ENCODE assay signal across 8 mouse cellular contexts in genomic region chr17:32788576-32788975, GRCm38 (mm10). TPM values are rescaled to one million over a fixed set of nuclear protein-coding genes. Genes with fewer than 3 reads are reported as not detected.
DNase-seq lines count a peak whose midpoint lies in the region; ATAC-seq lines count a peak whose summit lies in the region.

No protein-coding gene starts in this region.

- peaks cover 11% of the 10 kb centered on the region for H3K36me3 ChIP-seq in liver, embryonic 11.5 days (ENCODE audit: control insufficient read depth, insufficient read depth, low read length)
- H3K36me3 ChIP-seq in embryonic facial prominence, embryonic 12.5 days: peaks cover 20% of the 10 kb centered on the region
- peaks cover 31% of the 10 kb centered on the region for H3K36me3 ChIP-seq in intestine, embryonic 14.5 days (ENCODE audit: control insufficient read depth, insufficient read depth, low read length)

- ATAC-seq in liver, embryonic 11.5 days (replicated peaks; ENCODE audit: low FRiP score): no peak
- ATAC-seq in embryonic facial prominence, embryonic 12.5 days (ENCODE audit: insufficient number of reproducible peaks, insufficient read depth, low FRiP score, low TSS enrichment): no peak
- ATAC-seq in intestine, embryonic 14.5 days (replicated peaks; ENCODE audit: low FRiP score, low TSS enrichment, low read depth): no peak

- H3K27me3 ChIP-seq in liver, embryonic 11.5 days (replicated peaks; ENCODE audit: control insufficient read depth, insufficient read depth, low read length): no peaks in the 10 kb centered on the region
- H3K27me3 ChIP-seq in embryonic facial prominence, embryonic 12.5 days: no peaks in the 10 kb centered on the region
- no peaks in the 10 kb centered on the region for H3K27me3 ChIP-seq in intestine, embryonic 14.5 days (replicated peaks; ENCODE audit: control insufficient read depth, insufficient read depth, low read length)

- H3K4me3 ChIP-seq in liver, embryonic 11.5 days (ENCODE audit: low read depth, low read length): peak overlapping the region; percentile 88
- peak overlapping the region; percentile 74 for H3K4me3 ChIP-seq in embryonic facial prominence, embryonic 12.5 days
- peak overlapping the region; percentile 61 for H3K4me3 ChIP-seq in intestine, embryonic 14.5 days (ENCODE audit: low read depth, low read length)

- H3K9ac ChIP-seq in liver, embryonic 11.5 days (ENCODE audit: low read depth, low read length): peak overlapping the region; percentile 96
- H3K9ac ChIP-seq in embryonic facial prominence, embryonic 12.5 days: peak overlapping the region; percentile 30; the same call in 1 of the 2 replicates
- peak overlapping the region; percentile 91 for H3K9ac ChIP-seq in intestine, embryonic 14.5 days (ENCODE audit: low read length)

- H3K9me3 ChIP-seq in liver, embryonic 11.5 days (ENCODE audit: control insufficient read depth, low read length): no peaks in the 10 kb centered on the region
- no peaks in the 10 kb centered on the region for H3K9me3 ChIP-seq in embryonic facial prominence, embryonic 12.5 days
- H3K9me3 ChIP-seq in intestine, embryonic 14.5 days (ENCODE audit: control insufficient read depth, low read length): no peaks in the 10 kb centered on the region

- DNase-seq in liver, embryonic 11.5 days (ENCODE audit: low spot score): no peak
- DNase-seq in liver: no peak
- peak; percentile 56 for DNase-seq in intestine, embryonic 14.5 days (ENCODE audit: low spot score)
- peak; percentile 28 for DNase-seq in neural tube, embryonic 10.5 days (ENCODE audit: extremely low spot score, low spot score)
- DNase-seq in right cerebral cortex, postnatal 4 days: no peak
- DNase-seq in B cell, adult 2 months: no peak
- no peak for DNase-seq in right cerebral cortex, postnatal 36 days (ENCODE audit: low spot score in 2 of 2)

- no peak overlapping the region for H3K27ac ChIP-seq in liver, embryonic 11.5 days (ENCODE audit: low read depth, low read length)
- H3K27ac ChIP-seq in embryonic facial prominence, embryonic 12.5 days: peak overlapping the region; percentile 52; the same call in 1 of the 2 replicates
- peak overlapping the region; percentile 93; the same call in 1 of the 2 replicates for H3K27ac ChIP-seq in intestine, embryonic 14.5 days (ENCODE audit: low read depth)

- H3K4me2 ChIP-seq in liver, embryonic 11.5 days: peak overlapping the region; percentile 87
- peak overlapping the region; percentile 71 for H3K4me2 ChIP-seq in embryonic facial prominence, embryonic 12.5 days (replicated peaks)
- H3K4me2 ChIP-seq in intestine, embryonic 14.5 days (ENCODE audit: low read length): peak overlapping the region; percentile 51

- WGBS in liver, embryonic 11.5 days: 8% methylated on average over 9 of the region's 9 CpGs
- WGBS in embryonic facial prominence, embryonic 12.5 days: 7% methylated on average over 9 of the region's 9 CpGs
- 4% methylated on average over 9 of the region's 9 CpGs for WGBS in intestine, embryonic 14.5 days

- peaks cover 16% of the 10 kb centered on the region for H3K4me1 ChIP-seq in liver, embryonic 11.5 days (replicated peaks; ENCODE audit: control insufficient read depth, insufficient read depth, low read length)
- H3K4me1 ChIP-seq in embryonic facial prominence, embryonic 12.5 days: peaks cover 13% of the 10 kb centered on the region
- H3K4me1 ChIP-seq in intestine, embryonic 14.5 days (replicated peaks; ENCODE audit: control insufficient read depth, insufficient read depth, low read length): peaks cover 16% of the 10 kb centered on the region

RNA-seq across cellular contexts. Expression of gene Zfp871, which starts 0.5 kb away (rescaled TPM):
- polyA plus RNA-seq in liver, embryonic 11.5 days (2014; fragmentation: Nextera tagmentation; extraction: Ambion mirVana): 24.7 and 25.3 TPM in 2 replicates
- 49.0 and 51.2 TPM in 2 replicates for polyA plus RNA-seq in embryonic facial prominence, embryonic 12.5 days (2016; fragmentation: Nextera tagmentation; extraction: Ambion mirVana)
- 45.7 and 55.4 TPM in 2 replicates for polyA plus RNA-seq in intestine, embryonic 14.5 days (2014; fragmentation: Nextera tagmentation; extraction: Ambion mirVana)

RNA-seq across cellular contexts. Expression of gene Zfp811, which starts 21.2 kb away (rescaled TPM):
- polyA plus RNA-seq in liver, embryonic 11.5 days (2014; fragmentation: Nextera tagmentation; extraction: Ambion mirVana): 1.3 and 1.6 TPM in 2 replicates
- 9.6 and 10.3 TPM in 2 replicates for polyA plus RNA-seq in embryonic facial prominence, embryonic 12.5 days (2016; fragmentation: Nextera tagmentation; extraction: Ambion mirVana)
- polyA plus RNA-seq in intestine, embryonic 14.5 days (2014; fragmentation: Nextera tagmentation; extraction: Ambion mirVana): 5.3 and 6.1 TPM in 2 replicates

RNA-seq across cellular contexts. Expression of gene Zfp799, which starts 41.5 kb away (rescaled TPM):
- polyA plus RNA-seq in liver, embryonic 11.5 days (2014; fragmentation: Nextera tagmentation; extraction: Ambion mirVana): 6.0 and 6.7 TPM in 2 replicates
- 19.4 and 23.5 TPM in 2 replicates for polyA plus RNA-seq in embryonic facial prominence, embryonic 12.5 days (2016; fragmentation: Nextera tagmentation; extraction: Ambion mirVana)
- 14.2 and 16.9 TPM in 2 replicates for polyA plus RNA-seq in intestine, embryonic 14.5 days (2014; fragmentation: Nextera tagmentation; extraction: Ambion mirVana)

Comparison
In these comparisons a context has a peak if more than half of its experiments do, and no peak if none do; other contexts are left out.
1. DNase-seq: peak in intestine, embryonic 14.5 days (single experiment) and neural tube, embryonic 10.5 days (single experiment); none in liver, embryonic 11.5 days (single experiment), liver (single experiment), right cerebral cortex, postnatal 4 days (single experiment), B cell, adult 2 months (0 of 2) and right cerebral cortex, postnatal 36 days (0 of 2).
2. H3K9ac ChIP-seq: peak in every context shown above with its lines; median percentile 96 in liver, embryonic 11.5 days; 91 in intestine, embryonic 14.5 days; 30 in embryonic facial prominence, embryonic 12.5 days.
3. Peak in every context shown above with its lines, with median percentiles within 50 percentile points of each other: H3K4me2 ChIP-seq and H3K4me3 ChIP-seq.